Mouse (Mus musculus) heart, postnatal 10 days (tissue): Measurements from ENCODE around the gene Cys1. TPM values are rescaled to one million over a fixed set of nuclear protein-coding genes. Genes with fewer than 3 reads are reported as not detected.

Experiments
- DNase-seq, 2 experiments: peaks; one replicate each; pipeline ENCODE4 v3.0.0; 2021
- intact Hi-C: fragments of 180-260 bp; cut with DNase I; formaldehyde crosslinking; loops from one replicate; pipeline ENCODE4 v1.15.1; 2025
- total RNA-seq, 2 experiments: library from RNA; stranded (reverse); gene quantifications; 2 replicates each; pipeline ENCODE4 v1.2.3; 2021

The Cys1 gene
- total RNA-seq, 2 experiments from 2014 or later, result 5.1 to 5.9 TPM

DNA sequence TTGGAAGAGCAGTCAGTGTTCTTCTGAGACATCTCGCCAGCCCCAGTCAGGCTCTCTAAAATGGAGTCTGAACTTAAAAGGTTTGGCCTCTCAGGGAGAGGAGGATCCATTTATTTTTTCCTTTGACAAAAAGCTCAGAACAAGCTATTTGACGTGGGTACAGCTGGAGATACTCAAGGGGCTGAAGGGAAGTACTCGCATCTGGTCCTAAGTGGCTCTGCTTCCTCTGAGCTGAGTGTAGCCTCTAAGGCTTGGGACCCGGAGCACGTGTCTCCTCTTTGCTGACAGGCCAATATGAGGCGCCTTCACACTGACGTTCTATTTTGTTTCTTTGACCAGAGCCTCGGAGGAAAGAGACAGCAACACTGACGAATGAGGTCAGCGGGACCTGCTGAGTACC lies 18.0 kb upstream of the Cys1 start:
- intact Hi-C loops, result no loop called here

DNA sequence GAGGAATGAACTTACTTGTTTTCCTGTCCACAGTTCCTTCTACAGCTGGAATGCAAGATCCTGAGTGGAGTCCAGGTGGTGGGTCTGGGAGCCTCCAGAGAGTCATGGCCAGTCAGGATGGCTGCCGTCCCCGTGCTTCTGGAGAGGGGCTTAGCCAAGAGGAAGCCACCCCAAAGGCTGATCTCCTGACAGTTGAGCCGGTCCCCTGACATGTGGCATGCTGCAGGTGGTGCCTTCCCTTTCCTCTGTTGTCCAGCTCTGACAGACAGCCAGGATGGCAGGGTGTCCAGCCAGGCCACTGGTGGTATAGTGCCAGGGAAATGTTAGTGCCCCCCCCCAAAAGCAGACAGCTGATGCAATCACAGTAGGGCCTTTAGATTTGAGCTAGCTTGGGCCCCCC lies 16.9 kb upstream of the Cys1 start:
- no peak for DNase-seq
- intact Hi-C loops, result no loop called here

More for the DNA sequence above, 18.0 kb upstream of the Cys1 start:
- no peak for DNase-seq

GRCm38 (mm10) chr12:24697484-24698204 lies 16.0 kb upstream of the Cys1 start:
- no peak for DNase-seq
- intact Hi-C loops, result loop anchor here (1.0 to 2.0 kb wide), 4 partner anchors 22 to 227 kb away; no protein-coding TSS in a partner anchor

- intact Hi-C loops, result loop anchor here (1.0 to 2.0 kb wide), 4 partner anchors 21 to 226 kb away; no protein-coding TSS in a partner anchor
- peak; percentile 91 to 95 for DNase-seq
These were observed 15.2 kb upstream of the Cys1 start for GRCm38 (mm10) chr12:24696500-24697483.

DNA sequence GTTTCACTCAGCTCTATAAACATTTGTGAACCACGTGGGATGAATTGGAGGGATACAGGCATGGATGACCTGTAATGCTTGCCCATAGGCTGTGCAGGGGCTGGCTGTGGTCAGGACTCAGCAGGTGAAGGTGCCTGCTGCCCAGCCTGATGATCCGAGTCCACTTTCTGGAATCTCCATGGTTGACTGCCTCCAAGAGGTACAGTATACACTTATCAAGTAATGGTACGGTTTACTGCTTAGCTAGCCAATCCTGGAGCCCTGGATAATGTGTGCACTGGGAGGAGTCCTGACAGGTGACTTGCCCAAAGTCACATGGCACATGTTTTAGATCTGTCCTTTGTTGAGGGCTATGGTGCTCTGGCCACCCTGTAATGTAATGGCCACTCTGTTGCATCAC lies 8.7 kb upstream of the Cys1 start:
- DNase-seq, result no peak
- intact Hi-C loops, result no loop called here

- no peak for DNase-seq
- intact Hi-C loops, result no loop called here
These were observed 5.2 kb upstream of the Cys1 start for GRCm38 (mm10) chr12:24686696-24687346.

DNA sequence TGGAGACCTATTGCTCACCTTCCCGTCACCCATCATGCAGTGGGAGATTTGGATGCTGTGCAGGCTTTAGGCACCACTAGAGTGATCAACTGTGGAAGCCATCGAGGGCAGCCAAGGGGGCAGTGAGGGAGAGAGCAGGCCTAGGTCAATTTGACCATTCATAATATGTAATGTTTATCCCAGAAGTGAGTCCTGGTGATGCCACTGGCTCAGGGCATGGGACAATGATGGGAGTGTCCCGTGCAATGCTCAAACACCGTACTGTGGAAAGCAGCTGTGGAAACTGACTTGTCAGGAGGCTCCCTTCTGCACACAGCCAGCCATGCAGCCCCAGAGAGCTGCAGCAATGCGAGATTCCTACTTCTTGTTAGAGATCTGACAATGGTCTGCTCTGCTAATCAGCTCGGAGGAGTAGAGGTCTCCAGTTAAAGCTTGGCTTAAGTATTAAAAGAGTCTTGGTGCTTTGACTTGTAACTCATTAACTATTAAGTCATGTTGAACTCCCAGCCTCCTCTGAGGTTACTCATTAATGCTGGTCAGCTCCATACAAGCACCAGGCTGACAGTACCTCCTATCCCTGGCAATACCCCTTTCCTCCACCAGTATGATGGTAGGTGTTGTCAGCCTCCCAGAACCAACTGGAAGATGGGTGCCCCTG lies 4.6 kb upstream of the Cys1 start:
- intact Hi-C loops, result no loop called here
- no peak for DNase-seq

- intact Hi-C loops, result no loop called here
- no peak for DNase-seq
These were observed 1.8 kb upstream of the Cys1 start for GRCm38 (mm10) chr12:24683461-24683860.

DNA sequence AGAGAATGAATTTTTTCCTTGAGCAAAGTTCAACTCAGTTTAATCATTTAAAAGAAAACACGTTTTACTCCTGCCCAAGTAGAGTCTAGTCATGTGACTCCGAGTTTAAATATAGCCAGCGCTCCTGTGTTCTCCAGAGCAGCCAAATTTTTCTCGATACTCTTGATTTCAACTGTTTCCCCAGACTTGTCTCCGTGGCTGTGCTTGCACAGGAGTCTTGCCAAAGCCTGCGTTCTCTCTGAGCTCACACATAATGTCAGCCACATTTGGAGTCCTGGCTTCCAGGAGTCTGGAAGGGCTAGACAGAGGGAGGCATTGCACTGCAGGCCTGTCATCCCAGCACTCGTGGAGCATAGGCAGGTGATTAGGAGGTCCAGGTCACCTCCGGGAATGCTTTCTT lies 950 bp upstream of the Cys1 start:
- peak; percentile 66 to 70 for DNase-seq
- intact Hi-C loops, result no loop called here

DNA sequence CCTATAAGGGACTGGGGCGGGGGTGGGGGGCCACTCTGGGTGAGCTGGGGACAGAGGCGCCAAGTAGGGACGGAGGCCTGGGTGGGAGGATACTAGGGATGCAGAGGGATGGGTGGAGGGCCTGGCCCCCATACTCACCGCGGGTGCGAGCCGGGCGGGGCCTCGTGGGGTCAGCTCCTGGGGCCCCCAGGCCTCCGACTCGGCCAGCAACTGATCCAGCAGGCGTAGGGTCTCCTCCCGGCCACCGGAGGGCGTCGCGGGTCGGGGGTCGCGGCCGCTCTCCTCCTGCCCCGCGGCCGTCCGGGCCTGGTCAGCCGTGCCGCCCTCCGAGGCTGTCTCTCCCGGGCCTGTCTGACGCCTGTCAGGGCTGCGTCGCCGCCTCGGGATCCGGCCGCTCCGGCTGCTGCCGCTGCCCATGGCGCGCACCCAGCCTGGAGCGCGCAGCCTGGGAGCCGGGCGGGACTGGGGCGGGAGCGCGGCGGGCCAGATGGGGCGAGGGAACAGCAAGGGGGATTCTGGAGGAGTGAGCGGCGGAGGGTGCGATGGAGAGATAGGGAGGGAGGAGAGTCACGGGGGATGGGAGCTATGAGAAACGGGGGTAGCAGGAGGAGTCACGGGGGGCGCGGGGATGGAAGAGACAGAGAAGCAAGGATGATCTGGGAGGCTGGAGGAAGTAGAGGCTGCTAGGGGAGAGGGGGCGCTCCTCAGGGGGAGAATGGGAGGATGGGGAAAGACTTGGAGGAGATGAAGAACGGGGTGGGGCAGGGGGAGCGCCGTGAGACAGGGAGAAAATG lies 924 bp downstream of the Cys1 start:
- peak; percentile 52 for DNase-seq

GRCm38 (mm10) chr12:24680096-24680491 lies 1.5 kb downstream of the Cys1 start:
- DNase-seq, result peak; percentile 76 to 78
- intact Hi-C loops, result no loop called here

More for the DNA sequence above, 924 bp downstream of the Cys1 start:
- intact Hi-C loops, result no loop called here

- no peak for DNase-seq
- intact Hi-C loops, result no loop called here
These were observed 19.5 kb downstream of the Cys1 start for GRCm38 (mm10) chr12:24662131-24662530.

DNA sequence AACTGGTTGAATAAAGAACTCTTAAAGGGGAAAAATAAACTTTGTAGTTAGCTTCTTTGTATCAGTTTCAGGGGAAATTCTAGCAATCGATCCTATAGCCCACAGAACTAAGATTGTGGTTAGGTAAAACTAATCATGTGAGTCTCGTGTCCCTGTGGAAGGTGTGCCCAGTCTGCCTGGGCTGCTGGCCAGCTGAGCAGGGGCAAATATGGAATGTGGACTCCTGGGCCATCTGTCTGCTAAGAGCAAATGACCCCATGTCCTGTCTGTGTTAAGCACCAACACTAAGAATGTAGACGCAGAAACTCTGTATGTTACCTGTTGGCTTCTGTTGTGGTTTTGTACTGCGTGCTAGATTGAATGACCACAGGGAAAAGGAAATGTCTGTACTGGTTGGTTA lies 20.5 kb downstream of the Cys1 start:
- DNase-seq, result peak; percentile 63 to 67

GRCm38 (mm10) chr12:24659923-24660322 lies 21.7 kb downstream of the Cys1 start:
- intact Hi-C loops, result no loop called here
- DNase-seq, result no peak

More for the DNA sequence above, 20.5 kb downstream of the Cys1 start:
- intact Hi-C loops, result no loop called here

DNA sequence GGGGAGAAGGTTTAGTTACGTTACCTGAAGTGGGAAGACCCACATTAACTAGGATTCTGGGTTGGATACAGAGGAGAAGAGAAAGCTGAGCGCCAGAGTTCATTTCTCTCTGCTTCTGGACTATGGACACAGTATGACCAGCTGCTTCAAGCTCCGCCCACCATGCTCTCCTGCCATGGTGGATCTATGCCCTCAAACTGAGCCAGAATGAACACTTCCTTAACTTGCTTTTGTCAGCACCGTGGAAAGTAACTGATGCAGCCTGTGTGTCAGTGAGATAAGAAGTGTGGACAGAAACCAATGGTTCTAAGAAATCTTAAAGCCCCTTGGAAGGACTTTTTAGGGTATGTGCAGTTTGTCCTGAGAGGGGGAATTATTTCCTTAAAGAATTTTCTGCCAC lies 22.6 kb downstream of the Cys1 start:
- intact Hi-C loops, result no loop called here
- no peak for DNase-seq

- no peak for DNase-seq
- intact Hi-C loops, result no loop called here
These were observed 25.2 kb downstream of the Cys1 start for GRCm38 (mm10) chr12:24656436-24656835.

GRCm38 (mm10) chr12:24654065-24654862 lies 27.3 kb downstream of the Cys1 start:
- no peak for DNase-seq
- intact Hi-C loops, result no loop called here

- DNase-seq, result peak; percentile 99
- intact Hi-C loops, result loop anchor here (1.0 kb wide), 1 partner anchor 21 kb away; no protein-coding TSS in a partner anchor
These were observed 29.8 kb downstream of the Cys1 start for GRCm38 (mm10) chr12:24651642-24652342.
